Mouse (Mus musculus) hindbrain, embryonic 13.5 days (tissue): ENCODE results near the gene Tulp4. TPM values are rescaled to one million over a fixed set of nuclear protein-coding genes. Genes with fewer than 3 reads are reported as not detected.
"Not testable (repeated sequence)": the region's sequence is repeated elsewhere in the genome, so short reads cannot be mapped to it uniquely, and the experiment has no call there.

Experiments
- ATAC-seq: fragments of 200-750 bp; cut with Nextera tagmentation; 2 replicates; pipeline ENCODE4 v1.8.0; 2017; ENCODE audit warnings: moderate TSS enrichment; ENCODE audit not compliant: low FRiP score
- H3K27ac ChIP-seq: fragments of 300-500 bp; sonication (generic); 2 replicates; pipeline ENCODE4 v1.5.1; 2015; ENCODE audit warnings: inconsistent platforms, mild to moderate bottlenecking, moderate library complexity
- H3K27me3 ChIP-seq: fragments of 300-500 bp; sonication (generic); 2 replicates; pipeline ENCODE4 v1.6.1; 2015; ENCODE audit warnings: mild to moderate bottlenecking, inconsistent platforms
- H3K36me3 ChIP-seq: fragments of 300-500 bp; sonication (generic); 2 replicates; pipeline ENCODE4 v1.6.1; 2015; ENCODE audit warnings: mild to moderate bottlenecking, inconsistent platforms
- H3K4me1 ChIP-seq: fragments of 300-500 bp; sonication (generic); replicated peaks from 2 replicates; pipeline ENCODE4 v1.6.1; 2015; ENCODE audit warnings: inconsistent platforms
- H3K4me2 ChIP-seq: fragments of 300-500 bp; sonication (generic); 2 replicates; pipeline ENCODE4 v1.6.1; 2015; ENCODE audit warnings: inconsistent platforms, mild to moderate bottlenecking, moderate library complexity
- H3K4me3 ChIP-seq: fragments of 300-500 bp; sonication (generic); 2 replicates; pipeline ENCODE4 v1.5.1; 2015; ENCODE audit warnings: mild to moderate bottlenecking, inconsistent platforms
- H3K9ac ChIP-seq: fragments of 300-500 bp; sonication (generic); 2 replicates; pipeline ENCODE4 v1.6.1; 2015; ENCODE audit warnings: mild to moderate bottlenecking, inconsistent platforms
- H3K9me3 ChIP-seq: fragments of 300-500 bp; sonication (generic); 2 replicates; pipeline ENCODE4 v1.6.1; 2016; ENCODE audit warnings: inconsistent platforms
- WGBS: fragments of 180-500 bp; shearing (Covaris S2); methylation state at CpG from one replicate; pipeline ENCODE4 v1.1.7; 2015; 5-methylcytosine and 5-hydroxymethylcytosine counted together
- microRNA-seq: library from miRNA; unstranded; fragments of <30 nt; microRNA quantifications from one replicate; pipeline ENCODE4, GENCODE M21; 2016
- polyA plus RNA-seq: library from polyadenylated mRNA; unstranded; fragments of >200 nt; fragmentation: Nextera tagmentation; extraction: Ambion mirVana; gene quantifications from 2 replicates; pipeline ENCODE4 v1.2.1, GENCODE M21; 2015

The Tulp4 gene
- polyA plus RNA-seq, 1 experiment from 2014 or later, result 137 TPM

- not testable (repeated sequence) for H3K4me2 ChIP-seq, H3K9ac ChIP-seq, H3K36me3 ChIP-seq, H3K4me3 ChIP-seq, H3K27me3 ChIP-seq, H3K27ac ChIP-seq, H3K9me3 ChIP-seq, ATAC-seq, H3K4me1 ChIP-seq
- 93% methylated on average over 9 of the region's 15 CpGs for WGBS
These were observed 191.0 kb downstream of the Tulp4 start for GRCm38 (mm10) chr17:6297060-6297795.

- H3K27ac ChIP-seq, H3K36me3 ChIP-seq, H3K9me3 ChIP-seq, H3K4me1 ChIP-seq, H3K4me3 ChIP-seq, H3K27me3 ChIP-seq, H3K4me2 ChIP-seq, H3K9ac ChIP-seq: not testable (repeated sequence)
- ATAC-seq, result 0 out of 2 replicates have a peak, but pooled peaks have one; percentile 15
- WGBS, result 82% methylated on average over 5 of the region's 12 CpGs
These were observed 194.1 kb downstream of the Tulp4 start for GRCm38 (mm10) chr17:6300190-6300863.

Small RNA genes within 50 kb of the gene (microRNA-seq; reads per million reads assigned to microRNA genes)
- gene Gm22774, result not detected

Other genes starting within 250 kb of the Tulp4 start
- gene Synj2, start 165.2 kb upstream of the Tulp4 start, polyA plus RNA-seq, result 0.74 and 1.1 TPM in 2 replicates
- 14.1 and 14.2 TPM in 2 replicates for gene Serac1, start 26.7 kb upstream of the Tulp4 start, polyA plus RNA-seq
- 207 and 208 TPM in 2 replicates for gene Gtf2h5, start 26.7 kb upstream of the Tulp4 start, polyA plus RNA-seq
- 38.7 and 39.4 TPM in 2 replicates for gene Tmem181a, start 150.4 kb downstream of the Tulp4 start, polyA plus RNA-seq
- 50.5 and 53.2 TPM in 2 replicates for gene Dynlt1a, start 211.1 kb downstream of the Tulp4 start, polyA plus RNA-seq